18 mouse cellular contexts compared by ENCODE assay signal in genomic region chr19:31703991-31704390, GRCm38 (mm10).
DNase-seq lines count a peak whose midpoint lies in the region; ATAC-seq and TF ChIP-seq lines count a peak whose summit lies in the region.
"Had no signal": no experiment of that assay in that cellular context is flagged by ENCODE, and none has a peak within 500 bp of the region (broad histone marks: within the 10 kb centered on the region; RNA-seq: fewer than 3 reads in every experiment).

No protein-coding gene starts in this region.

- H3K27me3 ChIP-seq in heart, postnatal 0 days (ENCODE audit: control insufficient read depth, insufficient read depth, low read length): no peaks in the 10 kb centered on the region
- no peaks in the 10 kb centered on the region for H3K27me3 ChIP-seq in lung, embryonic 14.5 days (ENCODE audit: insufficient read depth, low read length)
- H3K27me3 ChIP-seq: kidney, embryonic 15.5 days; liver, embryonic 15.5 days had no signal

- H3K36me3 ChIP-seq in heart, postnatal 0 days (replicated peaks; ENCODE audit: control insufficient read depth, insufficient read depth, low read length): no peaks in the 10 kb centered on the region
- H3K36me3 ChIP-seq in lung, embryonic 14.5 days (ENCODE audit: insufficient read depth): no peaks in the 10 kb centered on the region
- no peaks in the 10 kb centered on the region for H3K36me3 ChIP-seq in ES-E14 (ENCODE audit: control insufficient read depth, insufficient read depth, low read length, poor library complexity, severe bottlenecking)
- H3K36me3 ChIP-seq: hindbrain, embryonic 10.5 days; kidney, embryonic 15.5 days; liver, embryonic 15.5 days had no signal

- no peaks in the 10 kb centered on the region for H3K9me3 ChIP-seq in heart, postnatal 0 days (replicated peaks; ENCODE audit: control insufficient read depth, low read length)
- no peaks in the 10 kb centered on the region for H3K9me3 ChIP-seq in lung, embryonic 14.5 days (ENCODE audit: low read depth, low read length)
- H3K9me3 ChIP-seq in ES-E14 (ENCODE audit: control insufficient read depth, insufficient read depth, low read depth, low read length): no peaks in the 10 kb centered on the region
- H3K9me3 ChIP-seq: hindbrain, embryonic 10.5 days; kidney, embryonic 15.5 days; liver, embryonic 15.5 days had no signal

- peaks cover 18% of the 10 kb centered on the region; the same call in 1 of the 2 replicates for H3K4me1 ChIP-seq in heart, postnatal 0 days (ENCODE audit: control insufficient read depth, insufficient read depth)
- no peaks in the 10 kb centered on the region for H3K4me1 ChIP-seq in lung, embryonic 14.5 days (ENCODE audit: insufficient read depth)
- no peaks in the 10 kb centered on the region for H3K4me1 ChIP-seq in ES-E14 (ENCODE audit: control insufficient read depth in 2 of 2, insufficient read depth in 2 of 2, low read length in 2 of 2, poor library complexity in 1 of 2)
- H3K4me1 ChIP-seq: hindbrain, embryonic 10.5 days; kidney, embryonic 15.5 days; liver, embryonic 15.5 days had no signal

- H3K9ac ChIP-seq in heart, postnatal 0 days (replicated peaks; ENCODE audit: low read depth, low read length): no peak overlapping the region
- H3K9ac ChIP-seq in lung, embryonic 14.5 days: no peak overlapping the region
- H3K9ac ChIP-seq in ES-E14 (ENCODE audit: insufficient read depth, low read depth, low read length, poor library complexity, severe bottlenecking): no peak overlapping the region
- H3K9ac ChIP-seq: kidney, embryonic 15.5 days; liver, embryonic 15.5 days had no signal

- H3K4me3 ChIP-seq in heart, postnatal 0 days (ENCODE audit: low read depth, low read length): no peak overlapping the region
- H3K4me3 ChIP-seq in lung, embryonic 14.5 days (ENCODE audit: low read depth, low read length): no peak overlapping the region
- no peak overlapping the region for H3K4me3 ChIP-seq in ES-E14 (ENCODE audit: insufficient read depth in 1 of 2, low read depth in 1 of 2, low read length in 2 of 2, poor library complexity in 1 of 2, severe bottlenecking in 1 of 2)
- H3K4me3 ChIP-seq: hindbrain, embryonic 10.5 days; kidney, embryonic 15.5 days; left cerebral cortex, adult 2 months; liver, embryonic 15.5 days had no signal

- in situ Hi-C loops in ES-E14 (cut with MboI; ENCODE audit: low sequenced_read_pairs in 2 of 2, unreplicated experiment in 2 of 2): no loop called here

- no peak for TF ChIP-seq EP300 in heart, postnatal 0 days (IDR thresholded peaks at IDR 0.05; ENCODE audit: low read depth)

- TF ChIP-seq CTCF in heart, postnatal 0 days (IDR thresholded peaks at IDR 0.05; ENCODE audit: low read depth): peak; percentile 22; the same call in 1 of the 2 replicates
- peak; percentile 28 for TF ChIP-seq CTCF in lung, embryonic 14.5 days (IDR thresholded peaks at IDR 0.05; ENCODE audit: low read depth)

- no peak overlapping the region for H3K27ac ChIP-seq in heart, postnatal 0 days (ENCODE audit: low read depth)
- no peak overlapping the region for H3K27ac ChIP-seq in lung, embryonic 14.5 days (ENCODE audit: low read depth)
- no peak overlapping the region for H3K27ac ChIP-seq in ES-E14 (ENCODE audit: insufficient read depth, low read depth, low read length, poor library complexity, severe bottlenecking)
- H3K27ac ChIP-seq: hindbrain, embryonic 10.5 days; kidney, embryonic 15.5 days; left cerebral cortex, adult 2 months; liver, embryonic 15.5 days had no signal

- ATAC-seq in heart, postnatal 0 days (ENCODE audit: insufficient read depth, low read depth): no peak
- no peak for ATAC-seq in lung, embryonic 14.5 days (ENCODE audit: insufficient read depth)
- ATAC-seq in megakaryocyte progenitor cell, adult 5-6 weeks (replicated peaks; ENCODE audit: poor library complexity): 0 out of 2 replicates have a peak, but pooled peaks have one; percentile 42
- ATAC-seq: forebrain, embryonic 14.5 days; inflammation-experienced regulatory T-cells, adult 6 months; midbrain, embryonic 16.5 days had no signal

- no peak overlapping the region for H3K4me2 ChIP-seq in heart, postnatal 0 days (ENCODE audit: low read depth, low read length)
- no peak overlapping the region for H3K4me2 ChIP-seq in lung, embryonic 14.5 days
- H3K4me2 ChIP-seq: kidney, embryonic 15.5 days; liver, embryonic 15.5 days had no signal

- no peak for DNase-seq in heart, postnatal 0 days (ENCODE audit: low spot score)
- no peak for DNase-seq in heart, adult 18-20 months
- no peak for DNase-seq in lung, embryonic 14.5 days
- DNase-seq in lung, postnatal 10 days: no peak
- peak; percentile 9 for DNase-seq in ES-E14 (ENCODE audit: low read depth, low spot score)
- DNase-seq in adrenal gland, postnatal 14 days: no peak
- no peak for DNase-seq in cerebellum, postnatal 4 days (ENCODE audit: low spot score in 2 of 2)
- DNase-seq: B cell, adult 2 months; cerebellum, postnatal 10 days; spleen, adult 18-20 months had no signal

TF ChIP-seq in ES-E14, 5 proteins besides CTCF, POLR2A, EP300 and RAD21:
- no peak for TF ChIP-seq ZC3H11A (IDR thresholded peaks at IDR 0.05; ENCODE audit: borderline replicate concordance, low read depth, low read length)
- no peak for TF ChIP-seq MAFK (IDR thresholded peaks at IDR 0.05; ENCODE audit: insufficient read depth, low read depth, low read length)
- TF ChIP-seq ZNF384 (IDR thresholded peaks at IDR 0.05; ENCODE audit: low read depth, low read length): no peak
- TF ChIP-seq CHD2 (IDR thresholded peaks at IDR 0.05; ENCODE audit: low read depth, low read length): no peak
- no peak for TF ChIP-seq HCFC1 (IDR thresholded peaks at IDR 0.05; ENCODE audit: borderline replicate concordance, insufficient read depth, low read length)
